Mouse (Mus musculus): Measurements from ENCODE around the gene Capn13.

Gene Capn13

DNA sequence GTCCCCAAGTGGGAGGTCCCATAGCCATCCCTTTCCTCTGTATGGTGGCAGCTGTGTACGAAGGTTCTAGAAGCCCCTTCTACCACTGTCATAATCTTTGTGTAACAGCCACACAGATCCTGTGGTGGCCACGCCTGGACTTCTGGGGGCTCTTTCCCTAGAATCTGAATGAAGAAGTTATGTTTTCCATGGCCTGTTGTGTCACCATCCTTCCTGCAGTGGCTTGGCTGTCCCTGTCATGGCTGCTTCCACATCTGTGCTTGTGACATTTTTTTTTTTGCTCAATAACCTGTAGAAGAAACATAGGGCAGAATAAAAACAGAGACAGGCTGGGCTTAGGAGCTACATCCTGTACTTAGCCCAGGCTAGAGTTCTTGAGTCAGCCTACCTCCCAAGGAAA, at the start of gene Capn13:
Capn13 (minus strand) TSS at position 5 of the 400 bp plus-strand sequence.
- no peak for DNase-seq

DNA sequence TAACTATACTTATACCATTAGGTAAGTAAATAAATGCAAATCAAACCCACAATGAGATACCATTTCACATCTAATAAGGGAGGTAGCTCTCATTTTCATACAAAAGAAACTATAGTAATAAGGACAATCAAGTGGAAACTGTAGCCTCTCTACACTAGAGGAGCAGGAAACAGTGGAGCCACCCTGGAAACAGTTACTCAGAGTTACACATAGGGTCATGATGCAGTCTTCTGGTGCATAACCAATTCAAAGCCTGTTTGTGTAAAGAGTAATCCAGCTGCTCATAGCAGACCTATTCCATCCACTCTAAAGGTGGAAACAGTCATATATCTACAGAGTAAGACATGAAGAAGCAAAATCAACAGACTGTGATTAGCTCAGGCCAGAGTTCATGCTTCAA, 48.4 kb upstream of the Capn13 start:
- no peak for DNase-seq

DNA sequence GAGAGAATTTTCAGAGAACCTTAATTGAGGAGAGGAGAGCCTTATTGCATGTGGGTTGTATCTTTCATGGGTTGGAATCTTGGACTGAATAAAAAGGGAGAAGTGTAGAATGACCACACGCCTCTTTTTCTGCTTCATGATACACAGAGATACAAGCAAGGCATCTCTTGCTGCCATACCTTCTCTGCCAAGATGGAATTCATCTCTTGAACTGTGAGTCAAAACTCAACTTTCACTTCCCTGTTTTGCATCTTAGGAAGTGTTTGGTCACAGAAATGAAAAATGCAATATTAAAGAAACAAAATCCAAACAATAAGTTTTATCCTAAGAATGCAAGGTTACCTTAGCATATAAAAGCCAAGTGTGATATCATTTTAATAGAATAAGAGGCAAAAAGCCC, 40.1 kb upstream of the Capn13 start:
- DNase-seq = no peak

DNA sequence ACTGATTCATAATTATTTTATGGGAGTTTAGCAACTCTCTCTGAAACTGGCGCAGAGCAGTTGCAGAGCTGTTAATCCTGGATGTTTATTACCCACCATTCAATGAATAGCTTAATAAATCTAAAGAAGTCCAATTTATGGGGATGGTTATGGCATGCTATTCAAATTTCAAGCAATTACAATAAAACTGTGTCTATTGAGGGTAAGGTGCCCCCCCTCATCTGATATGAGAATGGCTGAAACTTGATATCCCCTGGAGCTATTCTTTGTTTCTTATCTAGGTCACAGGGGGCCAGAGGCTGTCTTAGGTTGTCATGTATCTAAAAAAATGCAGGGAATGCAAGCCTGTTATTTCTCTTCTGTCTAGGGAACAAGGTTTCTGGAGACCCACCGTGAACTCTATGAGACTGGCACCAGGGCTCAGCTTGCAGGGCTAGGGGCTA, 31.9 kb upstream of the Capn13 start:
- no peak for DNase-seq

DNA sequence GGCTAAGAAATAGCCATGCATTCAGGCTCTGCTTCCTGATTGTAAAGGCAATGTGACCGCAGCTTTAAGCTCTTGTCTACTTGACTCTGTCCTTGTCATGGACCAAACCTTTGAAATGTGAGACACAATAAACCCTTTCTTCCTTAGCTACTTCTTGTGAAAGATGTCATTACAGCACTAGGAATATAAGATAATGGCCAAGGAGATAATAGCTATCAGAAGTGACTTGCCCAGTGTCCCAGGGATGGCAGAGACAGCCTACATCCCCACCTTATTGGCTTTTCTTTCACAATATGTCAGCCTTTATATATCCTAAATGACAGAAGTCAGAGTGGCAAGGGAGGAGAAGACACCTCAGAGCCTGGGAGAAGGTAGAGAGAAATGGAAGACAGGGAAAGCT, 31.4 kb upstream of the Capn13 start:
- no peak for DNase-seq

DNA sequence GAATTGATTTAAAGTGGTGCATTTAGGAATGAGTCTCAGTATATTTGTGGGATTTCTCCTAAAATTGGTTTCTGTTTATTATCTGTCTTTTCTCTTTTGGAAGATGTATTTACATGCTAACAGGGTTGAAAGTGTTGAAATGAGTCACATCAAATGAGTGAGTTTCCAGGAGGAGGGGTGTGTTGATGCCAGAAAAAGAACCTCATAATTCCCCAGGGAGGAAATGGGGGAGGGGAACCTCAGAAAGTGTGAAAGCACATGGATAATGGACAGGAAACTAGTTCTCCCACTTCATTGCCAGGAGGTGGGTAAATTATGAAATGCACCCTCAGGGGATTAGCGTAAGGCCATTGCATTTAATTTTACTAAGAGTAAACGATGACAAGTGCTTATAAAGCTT, 16.7 kb upstream of the Capn13 start:
- peak in 1 of 2 experiments; percentile 6 for DNase-seq

DNA sequence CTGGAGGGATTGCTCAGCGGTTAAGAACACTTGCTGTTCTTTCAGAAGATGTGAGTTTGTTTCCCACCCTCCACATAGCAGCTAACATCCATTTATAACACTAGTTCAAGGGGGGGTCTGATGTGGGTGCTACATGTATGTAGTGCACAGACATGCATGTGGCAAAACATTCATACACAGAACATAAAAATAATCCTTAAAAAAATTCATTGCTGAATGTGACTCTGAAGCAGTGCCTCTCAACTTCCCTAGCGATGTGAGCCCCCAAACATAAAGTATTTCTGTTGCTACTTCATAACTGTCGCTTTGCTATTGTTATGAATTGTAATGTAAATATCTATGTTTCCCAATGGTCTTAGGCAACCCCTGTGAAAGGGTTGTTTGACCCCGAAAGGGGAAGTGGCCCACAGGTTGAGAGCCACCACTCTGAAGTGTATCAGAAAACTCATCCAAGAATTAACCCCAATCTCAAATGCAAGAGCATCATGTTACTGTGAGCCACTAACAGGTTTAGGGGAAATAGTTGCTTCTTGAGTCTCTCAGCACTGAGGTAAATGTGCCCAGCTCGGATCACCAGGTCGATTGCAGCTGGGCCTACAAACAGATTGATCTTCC, 15.6 kb upstream of the Capn13 start:
- DNase-seq = no peak

DNA sequence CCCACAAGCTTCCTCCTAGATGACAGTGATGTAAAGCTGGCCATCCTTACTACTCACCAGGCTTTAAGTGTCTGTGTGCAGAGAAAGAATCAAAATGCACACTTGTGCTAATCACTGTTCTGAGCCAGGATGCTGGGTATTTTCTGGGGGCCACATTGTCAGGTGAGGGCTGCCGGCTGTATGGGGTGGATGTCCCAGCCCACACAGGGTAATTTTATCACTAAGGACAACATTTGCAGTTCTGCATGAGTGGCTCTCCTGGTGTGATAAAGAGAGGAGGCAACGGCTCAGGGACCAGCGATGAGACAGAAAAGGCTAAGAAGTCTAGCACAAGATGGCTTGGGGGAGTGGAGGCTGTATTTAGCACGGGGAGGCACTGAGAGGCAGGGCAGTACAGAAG, 11.2 kb upstream of the Capn13 start:
- DNase-seq = no peak

DNA sequence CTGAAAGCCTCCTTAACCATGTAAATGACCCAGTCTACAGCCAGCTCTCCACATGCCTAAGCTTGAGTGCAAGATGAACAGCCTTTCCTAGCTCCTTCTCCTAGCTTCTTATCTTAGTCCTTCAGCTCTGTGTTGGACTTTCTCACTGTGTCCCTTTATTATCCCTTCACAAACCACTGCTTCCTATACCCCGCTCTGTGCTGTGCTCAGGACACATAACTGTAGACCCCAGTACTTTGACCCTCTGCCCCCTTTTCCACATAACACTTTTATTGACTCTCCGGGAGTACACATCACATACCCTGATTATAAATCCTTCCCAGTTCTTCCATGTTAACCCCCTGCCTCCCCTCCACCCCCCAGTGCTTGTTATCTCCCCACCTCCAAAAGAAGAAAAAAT, 606 bp upstream of the Capn13 start:
- DNase-seq = no peak

DNA sequence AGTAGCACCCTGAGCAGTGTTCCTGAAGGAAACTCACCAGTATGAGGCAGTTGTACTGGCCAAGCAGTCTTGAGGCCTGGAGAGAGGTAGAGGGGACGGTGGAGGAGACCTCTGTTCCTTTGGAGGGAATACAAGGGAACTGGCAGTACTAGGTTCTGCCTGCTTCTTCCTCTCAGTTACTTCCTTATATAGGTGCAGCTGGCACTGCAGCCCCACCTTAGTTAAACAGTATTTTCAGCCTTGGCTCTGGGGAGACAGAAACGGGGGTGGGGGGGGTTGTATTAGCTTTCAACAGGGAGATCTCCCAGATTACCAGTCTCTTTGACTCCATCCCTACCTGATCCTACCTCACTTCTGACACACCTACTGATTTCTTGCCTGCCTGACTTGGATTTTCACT, 1.5 kb downstream of the Capn13 start:
- no peak for DNase-seq

DNA sequence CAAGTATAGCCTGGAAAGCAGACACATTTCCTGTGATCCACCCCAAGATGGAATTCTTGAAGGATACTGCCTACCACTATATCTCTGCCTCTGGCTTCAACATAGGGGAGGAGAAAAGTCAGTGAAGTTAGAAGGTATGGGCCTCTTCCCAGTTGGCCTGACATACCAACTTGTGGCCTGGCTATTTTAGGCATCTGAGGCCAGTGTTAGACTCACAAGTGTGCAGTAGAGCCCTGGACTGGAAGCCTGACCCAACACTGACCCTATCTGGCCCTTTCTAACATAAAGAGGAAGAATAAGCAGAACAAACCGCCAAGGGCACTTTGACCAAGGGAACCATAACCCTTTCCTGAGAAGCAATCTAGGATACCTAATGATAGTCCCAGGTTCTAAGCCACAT, 7.3 kb downstream of the Capn13 start:
- DNase-seq = no peak

DNA sequence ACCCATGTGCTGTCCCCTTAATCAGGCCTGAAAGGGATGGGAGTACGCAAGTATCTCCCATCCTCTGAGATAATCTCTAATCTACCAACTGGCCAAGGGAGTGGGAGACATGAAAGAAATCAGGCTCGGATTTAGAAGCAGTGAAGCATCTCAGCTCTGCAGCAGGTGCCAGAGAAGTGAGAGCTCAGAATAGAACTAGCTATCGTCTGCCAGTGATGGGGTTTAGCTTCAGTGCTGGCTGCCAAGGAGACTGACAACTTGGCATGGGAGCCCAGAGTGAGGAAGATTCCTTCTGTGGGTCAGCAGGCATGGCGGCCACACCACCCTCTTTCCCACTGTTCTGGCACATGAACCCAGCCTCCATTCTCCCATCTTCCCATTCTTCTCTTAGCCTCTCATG, 8.9 kb downstream of the Capn13 start:
- DNase-seq = no peak

DNA sequence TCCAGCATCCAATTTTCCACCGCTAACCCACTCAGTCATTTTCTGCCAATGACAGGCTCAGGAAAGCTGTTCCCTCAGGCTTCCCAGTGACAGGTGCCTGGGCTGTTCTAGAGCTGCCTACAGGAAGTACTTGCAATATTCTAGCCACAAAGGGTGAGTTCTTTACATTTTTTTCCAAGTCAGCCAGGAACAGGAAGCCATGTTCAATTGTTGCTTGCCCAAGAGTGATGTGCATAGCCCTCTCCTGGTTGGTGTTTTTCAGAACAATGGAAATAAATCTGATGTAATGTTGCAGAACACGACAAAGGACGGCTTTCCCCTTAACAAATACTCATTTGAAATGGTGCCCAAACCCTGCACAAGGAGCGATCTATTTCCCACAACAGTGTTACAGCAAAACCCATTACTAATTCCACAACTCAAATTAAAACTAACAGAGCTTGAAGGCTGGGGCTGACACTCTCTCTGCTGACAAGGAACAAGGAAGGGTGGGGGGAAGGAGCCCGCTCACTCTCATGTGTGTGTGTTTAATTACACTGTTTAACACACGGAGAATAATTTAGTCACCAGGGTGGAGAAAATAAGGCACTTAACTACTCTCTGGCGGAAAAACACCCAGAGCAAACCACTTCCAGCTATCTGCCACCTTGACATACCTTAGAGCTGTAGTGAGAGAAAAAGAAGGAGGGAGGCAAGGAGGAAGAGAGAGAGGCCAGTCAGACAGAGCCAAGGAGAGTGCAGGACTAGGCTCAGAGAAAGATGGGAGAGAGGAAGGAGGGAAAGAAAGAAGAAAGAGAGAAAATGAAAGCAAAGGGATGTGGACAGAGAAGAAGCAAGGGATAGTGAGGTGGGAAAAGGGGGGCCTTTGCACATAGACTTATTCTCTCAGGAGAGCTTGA, 10.2 kb downstream of the Capn13 start:
- DNase-seq = peak; percentile 15 to 55

DNA sequence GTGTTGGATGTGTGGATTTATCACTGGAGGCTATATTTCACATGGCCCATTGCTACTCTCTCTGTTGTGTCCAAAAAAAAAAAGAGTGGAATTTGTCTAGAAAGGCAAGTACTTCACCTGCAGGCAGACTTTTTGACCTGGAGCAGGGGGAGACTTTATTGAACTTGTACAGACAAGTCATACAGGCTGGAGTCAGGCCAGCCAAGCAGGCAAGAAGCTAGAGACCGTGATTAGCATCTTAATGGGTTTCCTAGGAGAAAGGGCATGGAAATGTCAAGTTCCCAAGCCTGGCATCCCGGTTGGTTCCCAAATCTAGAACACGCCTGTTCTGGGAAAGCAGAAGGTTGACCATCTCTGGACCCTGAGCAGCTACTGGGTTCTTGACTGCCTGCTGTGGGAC, 11.3 kb downstream of the Capn13 start:
- DNase-seq = peak; percentile 60 to 72

DNA sequence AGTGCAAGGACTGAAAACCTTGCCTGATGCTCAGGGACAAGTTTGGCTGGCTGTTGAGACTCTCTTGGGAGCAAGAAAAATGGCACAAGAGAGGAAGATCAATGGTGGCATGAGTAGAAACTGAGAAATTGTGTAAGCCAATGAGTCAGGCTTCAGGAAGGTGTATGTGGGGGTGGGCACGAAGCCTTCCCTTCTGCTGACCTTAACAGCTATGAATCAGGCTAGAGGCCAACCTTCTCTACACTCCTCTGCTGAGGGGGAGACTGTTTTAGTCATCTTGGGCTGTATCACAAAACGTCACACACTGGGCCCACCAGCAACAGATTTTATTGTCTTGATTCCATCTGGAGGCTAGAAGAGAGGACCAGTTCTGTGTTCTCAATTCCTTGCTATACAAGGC, 14.1 kb downstream of the Capn13 start:
- DNase-seq = no peak

DNA sequence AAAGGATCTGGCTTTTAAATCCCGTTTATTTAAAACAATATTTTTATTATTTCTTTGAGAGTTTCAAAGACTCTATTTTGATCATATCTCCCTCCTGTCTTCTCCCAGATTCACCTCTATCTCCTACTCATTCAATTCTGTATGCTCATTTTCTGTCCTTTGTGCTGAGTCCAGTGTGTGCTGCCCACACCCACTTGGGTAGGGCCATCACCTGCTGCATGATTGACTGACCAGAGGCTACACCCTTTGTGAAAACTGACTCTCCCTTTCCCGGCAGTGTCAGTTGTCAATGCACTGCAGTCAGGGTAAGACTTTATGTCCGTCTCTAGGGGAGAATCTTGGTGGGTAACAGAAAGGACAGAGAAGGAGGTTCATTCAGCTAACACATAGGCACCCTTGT, 14.7 kb downstream of the Capn13 start:
- no peak for DNase-seq

DNA sequence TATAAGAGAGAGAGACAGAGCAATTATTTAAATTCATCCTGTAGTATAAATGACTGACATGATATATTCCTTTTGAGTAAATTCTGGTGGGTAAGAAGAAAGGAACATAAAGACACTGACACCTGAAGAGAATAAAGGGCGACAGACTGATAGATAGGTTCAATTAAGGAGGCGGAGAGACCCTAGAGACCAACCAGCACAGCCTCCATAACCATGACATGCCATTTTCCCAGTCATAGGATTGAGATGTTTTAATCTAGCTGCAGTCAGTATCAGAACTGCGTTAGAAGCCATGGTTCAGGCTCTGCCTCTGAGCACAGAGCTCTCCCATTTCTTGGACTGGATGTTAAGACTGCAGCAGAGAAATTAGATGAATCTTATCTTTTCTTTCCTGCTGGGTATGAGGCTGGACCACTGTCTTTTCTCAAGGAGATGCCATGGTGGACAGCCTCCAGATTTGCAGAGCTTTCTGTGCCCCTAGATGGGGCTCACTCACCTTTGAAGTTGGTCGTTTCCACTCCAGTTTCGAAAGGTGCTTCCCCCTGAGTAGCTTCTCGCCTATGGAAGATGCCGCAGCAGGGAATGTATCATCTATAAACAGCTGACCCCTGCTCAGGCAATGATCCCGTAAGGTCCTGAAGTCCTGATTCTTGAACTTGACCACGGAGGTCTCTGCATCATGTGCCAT, 18.2 kb downstream of the Capn13 start:
- no peak for DNase-seq

DNA sequence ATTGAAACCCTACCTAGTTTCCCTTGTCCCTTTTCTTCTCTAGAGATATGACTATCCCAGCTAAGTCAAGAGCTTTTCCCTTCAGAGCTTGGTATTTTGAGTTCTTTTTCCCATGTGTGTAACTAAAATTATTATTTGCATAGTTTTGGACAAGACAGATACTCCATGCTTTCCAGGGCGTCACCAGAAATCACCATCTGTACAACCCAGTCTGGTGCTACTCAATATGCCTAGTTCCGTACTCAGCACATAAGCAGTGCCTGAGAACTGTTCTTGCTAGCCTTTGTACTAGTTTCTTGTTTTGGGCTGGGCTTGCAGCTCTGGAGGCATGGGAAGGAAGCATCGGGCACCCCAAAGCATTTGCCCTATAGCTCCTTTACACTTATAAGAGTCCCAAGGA, 19.0 kb downstream of the Capn13 start:
- no peak for DNase-seq

DNA sequence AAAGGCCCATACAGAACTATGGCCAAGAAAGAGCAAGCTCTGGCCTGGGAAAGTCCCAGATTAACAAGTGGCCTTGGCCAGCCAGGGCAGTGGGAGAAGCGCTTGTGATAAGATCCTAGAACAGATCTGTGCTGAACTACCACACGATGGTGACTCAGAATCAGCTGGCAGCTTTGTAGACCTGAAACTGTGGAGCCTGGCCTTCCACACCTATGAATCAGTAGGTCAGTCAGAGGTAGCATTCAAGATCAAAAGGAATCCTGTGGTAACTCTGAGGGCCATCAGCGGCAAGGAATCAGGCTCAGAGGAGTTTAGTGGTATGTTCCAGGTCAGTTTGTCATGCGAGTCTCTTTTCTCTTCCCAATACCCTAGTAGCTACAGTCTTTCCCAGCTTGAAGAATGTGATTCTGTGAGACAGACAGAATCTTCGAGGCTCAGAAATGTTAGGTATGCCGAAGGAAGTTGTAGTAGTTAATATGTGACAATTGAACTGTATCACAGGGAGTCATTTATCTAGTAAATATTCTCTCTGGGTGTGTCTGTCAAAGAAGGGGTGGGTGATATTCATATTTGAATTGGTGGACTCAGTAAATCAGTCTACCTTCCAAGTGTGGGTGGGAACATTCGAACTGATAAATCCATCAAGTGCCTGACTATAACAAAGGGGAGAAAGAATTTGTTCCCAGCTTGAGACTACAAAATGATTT, 22.7 kb downstream of the Capn13 start:
- DNase-seq = no peak

DNA sequence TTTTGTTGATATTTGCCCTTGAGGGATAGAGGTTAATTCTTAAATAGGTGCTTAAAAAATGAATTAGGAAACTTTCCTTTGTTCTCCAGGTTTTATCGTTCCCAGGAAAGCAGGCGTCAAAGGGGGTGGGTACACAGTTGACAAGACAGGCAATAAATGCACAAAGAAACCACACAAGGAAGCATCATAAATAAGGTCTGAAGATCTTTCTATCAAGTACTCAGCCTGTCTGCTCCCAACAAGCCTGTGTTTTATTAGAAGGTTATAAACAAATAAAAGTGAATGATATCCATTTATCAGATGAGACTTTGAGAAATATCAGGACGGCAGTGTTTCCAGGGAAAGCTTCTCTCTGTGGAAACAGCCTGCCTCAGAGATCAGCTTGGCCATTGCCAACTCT, 33.3 kb downstream of the Capn13 start:
- no peak for DNase-seq

DNA sequence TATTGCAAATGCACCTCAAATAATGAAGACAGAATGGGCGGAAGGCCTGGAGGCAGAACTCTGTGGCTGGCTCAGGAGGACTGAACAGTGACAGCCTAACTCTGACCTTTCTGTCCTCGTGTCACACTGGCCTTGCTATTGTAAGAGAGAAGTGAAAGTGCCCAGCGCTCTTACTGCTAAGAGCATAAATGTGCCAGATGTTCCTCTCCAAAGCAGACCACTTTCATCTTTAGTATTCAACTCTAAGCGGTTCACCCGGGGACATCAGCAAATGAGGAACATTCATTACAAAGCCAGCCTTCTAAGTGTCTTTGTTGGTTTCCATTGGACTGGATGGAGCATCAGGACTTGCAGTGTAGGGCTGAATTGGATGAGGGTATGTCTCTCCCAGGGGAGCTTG, 39.6 kb downstream of the Capn13 start:
- no peak for DNase-seq

DNA sequence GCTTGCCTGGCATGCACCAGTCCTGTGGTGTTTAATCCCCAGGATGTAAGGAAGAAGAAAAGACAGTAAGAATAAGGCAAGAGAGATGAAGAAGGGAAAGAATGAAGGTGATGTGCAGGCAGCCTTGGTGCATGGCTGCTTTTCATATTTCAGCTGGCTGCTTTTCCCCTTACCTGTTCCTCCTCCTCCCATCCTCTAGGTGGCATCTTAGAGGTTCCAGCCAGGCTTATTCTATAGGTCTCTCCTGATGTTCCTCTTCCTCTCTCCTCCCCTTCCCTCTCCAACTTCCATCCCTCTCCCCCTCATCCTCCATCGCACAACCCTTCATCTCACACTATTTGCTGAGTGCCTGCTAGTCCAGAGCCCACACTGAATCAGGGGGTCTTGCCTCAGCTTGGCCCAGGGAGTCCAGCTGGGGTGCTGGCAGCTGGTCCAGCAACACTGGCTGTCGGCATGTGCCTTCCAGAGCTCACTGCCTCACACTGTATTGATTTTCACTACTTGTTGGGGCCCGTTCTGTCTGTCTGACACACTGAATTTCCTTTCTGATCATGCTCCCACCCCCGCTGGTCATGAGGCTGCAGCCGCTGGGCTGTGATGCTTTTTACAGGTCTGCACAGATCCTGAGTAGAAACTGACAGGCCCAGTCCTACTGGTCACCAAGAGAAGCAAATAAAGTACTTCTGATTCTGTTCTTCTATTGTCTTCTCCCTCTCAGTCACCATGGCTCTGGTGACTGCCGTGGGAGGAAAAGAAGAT, 56.9 kb downstream of the Capn13 start:
- DNase-seq = no peak
